Mouse (Mus musculus) liver, embryonic 15.5 days (tissue): ENCODE data around the gene Wfdc15b. TPM values are rescaled to one million over a fixed set of nuclear protein-coding genes. Genes with fewer than 3 reads are reported as not detected.

Experiments
- ATAC-seq: fragments of 200-750 bp; cut with Nextera tagmentation; 2 replicates; pipeline ENCODE4 v1.8.0; 2017; ENCODE audit warnings: moderate number of reproducible peaks, mild to moderate bottlenecking, moderate library complexity; ENCODE audit not compliant: insufficient read depth
- H3K27ac ChIP-seq: fragments of 300-500 bp; sonication (generic); replicated peaks from 2 replicates; pipeline ENCODE4 v1.5.1; 2015; ENCODE audit warnings: mild to moderate bottlenecking, inconsistent platforms
- H3K27me3 ChIP-seq: fragments of 300-500 bp; sonication (generic); 2 replicates; pipeline ENCODE4 v1.6.1; 2015; ENCODE audit warnings: mild to moderate bottlenecking, inconsistent platforms
- H3K36me3 ChIP-seq: fragments of 300-500 bp; sonication (generic); replicated peaks from 2 replicates; pipeline ENCODE4 v1.6.1; 2015; ENCODE audit warnings: moderate library complexity, mild to moderate bottlenecking, inconsistent platforms
- H3K4me1 ChIP-seq: fragments of 300-500 bp; sonication (generic); replicated peaks from 2 replicates; pipeline ENCODE4 v1.6.1; 2015; ENCODE audit warnings: inconsistent platforms
- H3K4me2 ChIP-seq: fragments of 300-500 bp; sonication (generic); 2 replicates; pipeline ENCODE4 v1.6.1; 2015; ENCODE audit warnings: moderate library complexity, mild to moderate bottlenecking, inconsistent platforms
- H3K4me3 ChIP-seq: fragments of 300-500 bp; sonication (generic); replicated peaks from 2 replicates; pipeline ENCODE4 v1.5.1; 2015; ENCODE audit warnings: mild to moderate bottlenecking, inconsistent platforms
- H3K9ac ChIP-seq: fragments of 300-500 bp; sonication (generic); 2 replicates; pipeline ENCODE4 v1.6.1; 2015; ENCODE audit warnings: moderate library complexity, mild to moderate bottlenecking, inconsistent platforms
- H3K9me3 ChIP-seq: fragments of 300-500 bp; sonication (generic); replicated peaks from 2 replicates; pipeline ENCODE4 v1.6.1; 2016; ENCODE audit warnings: inconsistent platforms
- WGBS: fragments of 180-500 bp; shearing (Covaris S2); methylation state at CpG from one replicate; pipeline ENCODE4 v1.1.7; 2015; ENCODE audit warnings: mixed read lengths; ENCODE audit not compliant: insufficient replicate concordance; 5-methylcytosine and 5-hydroxymethylcytosine counted together
- polyA plus RNA-seq: library from polyadenylated mRNA; unstranded; fragments of >200 nt; fragmentation: Nextera tagmentation; extraction: Ambion mirVana; gene quantifications from 2 replicates; pipeline ENCODE4 v1.2.1, GENCODE M21; 2015

The Wfdc15b gene
- polyA plus RNA-seq, 1 experiment from 2014 or later = not detected

- 70% methylated on average over 5 of the region's 5 CpGs for WGBS
- Histone ChIP-seq H3K36me3 (no peaks in the 10 kb centered on the region), H3K9me3 (no peaks in the 10 kb centered on the region), H3K27me3 (peaks cover 9% of the 10 kb centered on the region), H3K4me3 (no peak overlapping the region), H3K9ac (no peak overlapping the region), H3K4me2 (no peak overlapping the region), H3K27ac (no peak overlapping the region), H3K4me1 (no peaks in the 10 kb centered on the region)
- no peak for ATAC-seq
These were observed 43.6 kb downstream of the Wfdc15b start for GRCm38 (mm10) chr2:164177831-164178230.

- H3K36me3 ChIP-seq = no peaks in the 10 kb centered on the region
- H3K27ac ChIP-seq = no peak overlapping the region
- H3K4me1 ChIP-seq = no peaks in the 10 kb centered on the region
- 40% methylated on average over 3 of the region's 3 CpGs for WGBS
- no peak overlapping the region for H3K4me3 ChIP-seq
- ATAC-seq = no peak
- peaks cover 27% of the 10 kb centered on the region for H3K27me3 ChIP-seq
- H3K9me3 ChIP-seq = no peaks in the 10 kb centered on the region
- no peak overlapping the region for H3K4me2 ChIP-seq
- H3K9ac ChIP-seq = no peak overlapping the region
These were observed 45.6 kb downstream of the Wfdc15b start for GRCm38 (mm10) chr2:164175850-164176249.

- no peak overlapping the region for H3K27ac ChIP-seq
- H3K27me3 ChIP-seq = peaks cover 37% of the 10 kb centered on the region
- no peaks in the 10 kb centered on the region for H3K9me3 ChIP-seq
- no peak overlapping the region for H3K9ac ChIP-seq
- no peaks in the 10 kb centered on the region for H3K36me3 ChIP-seq
- 49% methylated on average over 8 of the region's 8 CpGs for WGBS
- H3K4me3 ChIP-seq = no peak overlapping the region
- no peak for ATAC-seq
- no peak overlapping the region for H3K4me2 ChIP-seq
- no peaks in the 10 kb centered on the region for H3K4me1 ChIP-seq
These were observed 46.6 kb downstream of the Wfdc15b start for GRCm38 (mm10) chr2:164174649-164175395.

- H3K36me3 ChIP-seq = no peaks in the 10 kb centered on the region
- H3K27ac ChIP-seq = no peak overlapping the region
- H3K9ac ChIP-seq = no peak overlapping the region
- peaks cover 51% of the 10 kb centered on the region for H3K27me3 ChIP-seq
- H3K4me2 ChIP-seq = no peak overlapping the region
- no peaks in the 10 kb centered on the region for H3K9me3 ChIP-seq
- H3K4me1 ChIP-seq = peaks cover 4% of the 10 kb centered on the region; the same call in 1 of the 2 replicates
- ATAC-seq = no peak
- no peak overlapping the region for H3K4me3 ChIP-seq
- WGBS = 21% methylated on average over 3 of the region's 3 CpGs
These were observed 48.1 kb downstream of the Wfdc15b start for GRCm38 (mm10) chr2:164173394-164173793.

- ATAC-seq = no peak
- H3K9me3 ChIP-seq = no peaks in the 10 kb centered on the region
- 2% methylated on average over 29 of the region's 29 CpGs for WGBS
- H3K27ac ChIP-seq = no peak within 1 kb of the TSS
- no peaks in the 10 kb centered on the region for H3K36me3 ChIP-seq
- H3K4me2 ChIP-seq = peak within 1 kb of the TSS; percentile 35
- no peak within 1 kb of the TSS for H3K9ac ChIP-seq
- peaks cover 76% of the 10 kb centered on the region for H3K27me3 ChIP-seq
- H3K4me1 ChIP-seq = peaks cover 7% of the 10 kb centered on the region; the same call in 1 of the 2 replicates
- peak within 1 kb of the TSS; percentile 22; the same call in 1 of the 2 replicates for H3K4me3 ChIP-seq
These were observed 50.6 kb downstream of the Wfdc15b start, which contains the start of gene Kcns1 for GRCm38 (mm10) chr2:164170902-164171301. TSS of gene Kcns1 (minus strand) at chr2:164171113.

GRCm38 (mm10) chr2:164170326-164170725 lies 51.1 kb downstream of the Wfdc15b start:
- no peak overlapping the region for H3K4me3 ChIP-seq

GRCm38 (mm10) chr2:164168571-164168946 lies 52.9 kb downstream of the Wfdc15b start:
- Histone ChIP-seq H3K4me2 (peak overlapping the region; percentile 43), H3K9me3 (no peaks in the 10 kb centered on the region), H3K36me3 (no peaks in the 10 kb centered on the region), H3K27me3 (peaks cover 79% of the 10 kb centered on the region), H3K27ac (no peak overlapping the region), H3K4me1 (peaks cover 7% of the 10 kb centered on the region; the same call in 1 of the 2 replicates), H3K4me3 (0 out of 2 replicates have a peak overlapping the region, but pooled peaks have one; percentile 1), H3K9ac (no peak overlapping the region)
- no peak for ATAC-seq
- 11% methylated on average over 42 of the region's 42 CpGs for WGBS

More at GRCm38 (mm10) chr2:164170326-164170725, 51.1 kb downstream of the Wfdc15b start:
- no peak overlapping the region for H3K27ac ChIP-seq
- H3K36me3 ChIP-seq = no peaks in the 10 kb centered on the region
- no peak overlapping the region for H3K9ac ChIP-seq
- 6% methylated on average over 11 of the region's 11 CpGs for WGBS
- H3K27me3 ChIP-seq = peaks cover 82% of the 10 kb centered on the region
- peaks cover 7% of the 10 kb centered on the region; the same call in 1 of the 2 replicates for H3K4me1 ChIP-seq
- no peaks in the 10 kb centered on the region for H3K9me3 ChIP-seq
- ATAC-seq = no peak
- H3K4me2 ChIP-seq = 0 out of 2 replicates have a peak overlapping the region, but pooled peaks have one; percentile 35

GRCm38 (mm10) chr2:164167752-164168570 lies 53.5 kb downstream of the Wfdc15b start:
- Histone ChIP-seq H3K27ac (no peak overlapping the region), H3K4me2 (peak overlapping the region; percentile 43), H3K36me3 (no peaks in the 10 kb centered on the region), H3K4me3 (0 out of 2 replicates have a peak overlapping the region, but pooled peaks have one; percentile 1), H3K4me1 (peaks cover 7% of the 10 kb centered on the region; the same call in 1 of the 2 replicates), H3K9me3 (no peaks in the 10 kb centered on the region), H3K27me3 (peaks cover 74% of the 10 kb centered on the region), H3K9ac (no peak overlapping the region)
- 10% methylated on average over 90 of the region's 90 CpGs for WGBS
- no peak for ATAC-seq

GRCm38 (mm10) chr2:164164941-164165340 lies 56.5 kb downstream of the Wfdc15b start:
- Histone ChIP-seq H3K4me3 (no peak overlapping the region), H3K27ac (no peak overlapping the region), H3K9ac (no peak overlapping the region), H3K4me1 (peaks cover 9% of the 10 kb centered on the region; the same call in 1 of the 2 replicates), H3K4me2 (no peak overlapping the region), H3K36me3 (no peaks in the 10 kb centered on the region), H3K27me3 (peaks cover 47% of the 10 kb centered on the region), H3K9me3 (no peaks in the 10 kb centered on the region)
- WGBS = 68% methylated on average over 5 of the region's 5 CpGs
- no peak for ATAC-seq
